13 mouse cellular contexts compared by ENCODE assay signal in genomic region chr4:130044211-130044610, GRCm38 (mm10). TPM values are rescaled to one million over a fixed set of nuclear protein-coding genes. Genes with fewer than 3 reads are reported as not detected.
A peak's percentile ranks its signal among the peaks of the same experiment; 100 is the strongest.
DNase-seq lines count a peak whose midpoint lies in the region; ATAC-seq and TF ChIP-seq lines count a peak whose summit lies in the region.
"Had no signal": no experiment of that assay in that cellular context is flagged by ENCODE, and none has a peak within 500 bp of the region (broad histone marks: within the 10 kb centered on the region; RNA-seq: fewer than 3 reads in every experiment).

No protein-coding gene starts in this region.

- no peaks in the 10 kb centered on the region for H3K36me3 ChIP-seq in heart, embryonic 12.5 days
- no peaks in the 10 kb centered on the region for H3K36me3 ChIP-seq in limb, embryonic 13.5 days
- H3K36me3 ChIP-seq: heart, embryonic 13.5 days; midbrain, embryonic 12.5 days had no signal

- H3K4me3 ChIP-seq in heart, embryonic 12.5 days: no peak overlapping the region
- no peak overlapping the region for H3K4me3 ChIP-seq in limb, embryonic 13.5 days
- H3K4me3 ChIP-seq: heart, embryonic 13.5 days; midbrain, embryonic 12.5 days had no signal

- H3K9ac ChIP-seq in heart, embryonic 12.5 days: 0 out of 2 replicates have a peak overlapping the region, but pooled peaks have one; percentile 1
- 0 out of 2 replicates have a peak overlapping the region, but pooled peaks have one; percentile 31 for H3K9ac ChIP-seq in limb, embryonic 13.5 days
- H3K9ac ChIP-seq: heart, embryonic 13.5 days; midbrain, embryonic 12.5 days had no signal

- peaks cover 49% of the 10 kb centered on the region for H3K4me1 ChIP-seq in heart, embryonic 12.5 days (replicated peaks)
- H3K4me1 ChIP-seq in limb, embryonic 13.5 days: peaks cover 86% of the 10 kb centered on the region

- no peak for DNase-seq in heart, postnatal 4 days
- DNase-seq in A20 (ENCODE audit: low read depth, low spot score) (peak; percentile 62), liver (no peak)
- peak; percentile 85 for DNase-seq in brain, embryonic 14.5 days (ENCODE audit: low read depth)
- no peak for DNase-seq in right cerebral cortex, postnatal 25 days
- DNase-seq: embryo, embryonic 11 days; spleen, adult 18-20 months had no signal

- ATAC-seq in heart, embryonic 12.5 days (ENCODE audit: insufficient number of reproducible peaks, low FRiP score): no peak
- ATAC-seq in limb, embryonic 13.5 days (ENCODE audit: low FRiP score, low read depth): no peak
- no peak for ATAC-seq in megakaryocyte-erythroid progenitor cell, adult 5-6 weeks (replicated peaks; ENCODE audit: low FRiP score, low TSS enrichment, poor library complexity, severe bottlenecking)
- ATAC-seq: intestine, embryonic 16.5 days had no signal

- no peaks in the 10 kb centered on the region for H3K9me3 ChIP-seq in heart, embryonic 12.5 days (replicated peaks)
- no peaks in the 10 kb centered on the region for H3K9me3 ChIP-seq in limb, embryonic 13.5 days
- H3K9me3 ChIP-seq: heart, embryonic 13.5 days; midbrain, embryonic 12.5 days had no signal

- WGBS in heart, embryonic 12.5 days: 72% methylated on average over 9 of the region's 9 CpGs
- 24% methylated on average over 9 of the region's 9 CpGs for WGBS in limb, embryonic 13.5 days

- no peak overlapping the region for H3K27ac ChIP-seq in heart, embryonic 12.5 days (ENCODE audit: poor library complexity, severe bottlenecking)
- peak overlapping the region; percentile 97 for H3K27ac ChIP-seq in limb, embryonic 13.5 days
- H3K27ac ChIP-seq: heart, embryonic 13.5 days; midbrain, embryonic 12.5 days had no signal

- H3K27me3 ChIP-seq in heart, embryonic 12.5 days (replicated peaks): 0 out of 2 replicates have a peak, but pooled peaks cover 3% of the 10 kb centered on the region
- H3K27me3 ChIP-seq in limb, embryonic 13.5 days: no peaks in the 10 kb centered on the region

- H3K4me2 ChIP-seq in heart, embryonic 12.5 days: no peak overlapping the region
- H3K4me2 ChIP-seq in limb, embryonic 13.5 days (replicated peaks): no peak overlapping the region
- H3K4me2 ChIP-seq: heart, embryonic 13.5 days; midbrain, embryonic 12.5 days had no signal

- TF ChIP-seq CTCF in brain, embryonic 14.5 days (IDR thresholded peaks at IDR 0.05; ENCODE audit: borderline replicate concordance, extremely low read depth, insufficient read depth, insufficient read length): no peak

- no peak for TF ChIP-seq POLR2A in brain, embryonic 14.5 days (IDR thresholded peaks at IDR 0.05; ENCODE audit: borderline replicate concordance, extremely low read depth, insufficient read depth, insufficient read length, poor library complexity, severe bottlenecking)

RNA-seq across cellular contexts. Expression of gene Col16a1, which starts 3.4 kb away (rescaled TPM):
- polyA plus RNA-seq in heart, embryonic 12.5 days (2016; fragmentation: Nextera tagmentation; extraction: Ambion mirVana): 35.8 and 37.9 TPM in 2 replicates
- total RNA-seq in heart, postnatal 4 days (2021): 10 to 100 TPM; 33.1 to 34.7 TPM
- 16.7 and 17.1 TPM in 2 replicates for polyA plus RNA-seq in brain, embryonic 14.5 days (2012; rRNA removed)
- polyA plus RNA-seq in limb, embryonic 13.5 days (2015; fragmentation: Nextera tagmentation; extraction: Ambion mirVana): 64.6 and 65.8 TPM in 2 replicates
- 7.1 TPM in 1 of 2 replicates, not detected in the other for total RNA-seq in megakaryocyte-erythroid progenitor cell, adult 5-6 weeks (2014; fragmentation: Nextera tagmentation)
- total RNA-seq in megakaryocyte-erythroid progenitor cell, adult 5-6 weeks (2017): 0.52 and 9.1 TPM in 2 replicates

RNA-seq across cellular contexts. Expression of gene Pef1, which starts 58.1 kb away (rescaled TPM):
- polyA plus RNA-seq in heart, embryonic 12.5 days (2016; fragmentation: Nextera tagmentation; extraction: Ambion mirVana): 54.3 and 58.3 TPM in 2 replicates
- total RNA-seq in heart, postnatal 4 days (2021): 10 to 100 TPM; 40.5 to 42.1 TPM
- 59.7 and 71.4 TPM in 2 replicates for polyA plus RNA-seq in brain, embryonic 14.5 days (2012; rRNA removed)
- polyA plus RNA-seq in limb, embryonic 13.5 days (2015; fragmentation: Nextera tagmentation; extraction: Ambion mirVana): 64.1 and 64.3 TPM in 2 replicates
- total RNA-seq in megakaryocyte-erythroid progenitor cell, adult 5-6 weeks (2014; fragmentation: Nextera tagmentation): 27.0 and 57.4 TPM in 2 replicates
- 8.8 and 15.2 TPM in 2 replicates for total RNA-seq in megakaryocyte-erythroid progenitor cell, adult 5-6 weeks (2017)

RNA-seq across cellular contexts. Expression of gene Adgrb2, which starts 59.5 kb away (rescaled TPM):
- 2.6 and 2.7 TPM in 2 replicates for polyA plus RNA-seq in heart, embryonic 12.5 days (2016; fragmentation: Nextera tagmentation; extraction: Ambion mirVana)
- 1 to 10 TPM; 5.5 to 6.6 TPM for total RNA-seq in heart, postnatal 4 days (2021)
- 126 and 152 TPM in 2 replicates for polyA plus RNA-seq in brain, embryonic 14.5 days (2012; rRNA removed)
- 4.0 and 4.8 TPM in 2 replicates for polyA plus RNA-seq in limb, embryonic 13.5 days (2015; fragmentation: Nextera tagmentation; extraction: Ambion mirVana)
- 1.2 TPM in 1 of 2 replicates, not detected in the other for total RNA-seq in megakaryocyte-erythroid progenitor cell, adult 5-6 weeks (2014; fragmentation: Nextera tagmentation)
- not detected in 2 replicates for total RNA-seq in megakaryocyte-erythroid progenitor cell, adult 5-6 weeks (2017)

Comparison
In these comparisons a context has a peak if more than half of its experiments do, and no peak if none do; other contexts are left out.
1. DNase-seq: peak in A20 (single experiment) and brain, embryonic 14.5 days (single experiment); none in heart, postnatal 4 days (single experiment), right cerebral cortex, postnatal 25 days (single experiment) and liver (single experiment).
2. RNA of gene Adgrb2, which starts 59.5 kb away (polyA plus RNA-seq): 126 to 152 TPM in brain, embryonic 14.5 days; 4.0 to 4.8 TPM in limb, embryonic 13.5 days and 2.6 to 2.7 TPM in heart, embryonic 12.5 days; every median in the first group is over 10 times any median in the second.